Mouse (Mus musculus) gastrocnemius, postnatal 36 days (tissue): ENCODE data around the gene Cdiptos. TPM values are rescaled to one million over a fixed set of nuclear protein-coding genes. Genes with fewer than 3 reads are reported as not detected.
A peak's percentile ranks its signal among the peaks of the same experiment; 100 is the strongest.

Source experiments
- DNase-seq, 2 experiments: peaks; one replicate each; pipeline ENCODE4 v3.0.0; 2022
- intact Hi-C: fragments of 180-260 bp; cut with DNase I; formaldehyde crosslinking; loops from one replicate; pipeline ENCODE4 v1.15.1; 2025
- total RNA-seq, 2 experiments: library from RNA; stranded (reverse); gene quantifications; 2 replicates each; pipeline ENCODE4 v1.2.3; 2021

The Cdiptos gene
- total RNA-seq, 2 experiments from 2014 or later: 0.43 to 0.44 TPM

DNA sequence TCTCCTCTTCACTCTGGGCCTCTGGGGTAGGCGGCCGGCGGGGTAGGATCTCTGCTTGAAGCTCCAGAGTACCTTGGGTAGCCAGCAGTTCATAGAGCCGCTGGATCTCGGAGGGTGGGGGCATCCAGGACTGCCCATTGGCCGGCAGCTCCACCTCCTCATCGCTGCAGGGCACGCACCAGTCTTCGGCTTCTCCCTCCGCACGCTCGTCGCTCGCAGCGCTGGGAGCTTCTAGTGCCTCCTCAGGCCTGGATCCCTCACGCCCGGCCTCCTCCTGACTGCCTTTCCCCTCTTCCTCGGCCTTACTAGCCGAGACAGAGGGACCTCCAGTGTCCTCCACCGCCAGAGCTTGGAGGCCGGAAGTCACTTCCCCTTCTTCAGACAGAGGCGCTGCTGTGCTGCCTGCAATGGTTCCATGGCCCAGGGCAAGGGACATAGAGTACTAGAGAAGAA, 40.6 kb upstream of the Cdiptos start:
- intact Hi-C loops: loop anchor here (5.0 to 10.0 kb wide), 3 partner anchors 39 to 259 kb away; partner anchors contain the start of genes Cdipt, Cdiptos and Mapk3
- DNase-seq: no peak

DNA sequence TGATC, 40.4 kb upstream of the Cdiptos start, which contains the start of gene Pagr1b:
Gene Pagr1b, minus strand, starts transcription at position 4 of the 5 bp plus-strand sequence.
- intact Hi-C loops: loop anchor here (5.0 to 10.0 kb wide), 3 partner anchors 39 to 259 kb away; partner anchors contain the start of genes Cdipt, Cdiptos and Mapk3
- no peak for DNase-seq

DNA sequence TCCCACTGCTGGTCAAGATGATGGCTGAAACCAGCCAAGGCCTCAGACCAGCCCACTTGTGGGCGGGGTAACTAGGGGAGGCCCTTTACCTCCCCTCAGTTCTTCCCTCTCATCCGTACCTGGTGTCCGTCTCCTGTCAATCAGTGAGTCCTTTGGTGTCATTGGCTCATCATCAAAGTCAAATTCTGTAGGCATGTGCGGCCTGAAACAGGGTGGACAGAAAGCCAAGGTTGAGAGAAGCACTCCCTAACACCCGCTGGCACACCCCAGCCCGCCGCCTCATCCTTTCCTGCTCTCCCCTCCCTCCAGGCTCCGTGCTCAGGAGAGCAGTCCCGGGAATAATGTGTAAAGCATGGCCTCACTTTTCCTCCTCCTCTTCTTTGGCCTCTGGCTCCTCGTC, 40.2 kb upstream of the Cdiptos start:
- no peak for DNase-seq
- intact Hi-C loops: loop anchor here (5.0 to 10.0 kb wide), 3 partner anchors 39 to 259 kb away; partner anchors contain the start of genes Cdipt, Cdiptos and Mapk3

DNA sequence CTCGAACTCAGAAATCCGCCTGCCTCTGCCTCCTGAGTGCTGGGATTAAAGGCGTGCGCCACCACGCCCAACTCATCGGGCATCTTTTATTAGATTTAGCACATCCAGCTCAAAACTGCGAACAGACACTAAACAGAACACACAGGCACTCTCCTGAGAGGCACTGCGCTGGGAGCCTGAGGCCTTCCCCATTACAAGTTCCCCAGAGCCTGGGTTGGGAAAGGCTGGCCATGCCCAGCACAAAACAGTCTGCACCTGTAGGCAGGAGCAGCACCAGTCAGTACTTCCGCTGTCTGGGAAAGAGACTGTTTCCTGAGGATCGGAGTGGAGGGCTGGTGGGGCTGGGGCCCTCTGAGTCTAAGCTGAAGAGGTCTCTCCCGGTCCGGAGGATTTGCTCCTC, 39.1 kb upstream of the Cdiptos start:
- no peak for DNase-seq
- intact Hi-C loops: loop anchor here (5.0 to 10.0 kb wide), 3 partner anchors 38 to 258 kb away; partner anchors contain the start of genes Cdipt, Cdiptos and Mapk3

DNA sequence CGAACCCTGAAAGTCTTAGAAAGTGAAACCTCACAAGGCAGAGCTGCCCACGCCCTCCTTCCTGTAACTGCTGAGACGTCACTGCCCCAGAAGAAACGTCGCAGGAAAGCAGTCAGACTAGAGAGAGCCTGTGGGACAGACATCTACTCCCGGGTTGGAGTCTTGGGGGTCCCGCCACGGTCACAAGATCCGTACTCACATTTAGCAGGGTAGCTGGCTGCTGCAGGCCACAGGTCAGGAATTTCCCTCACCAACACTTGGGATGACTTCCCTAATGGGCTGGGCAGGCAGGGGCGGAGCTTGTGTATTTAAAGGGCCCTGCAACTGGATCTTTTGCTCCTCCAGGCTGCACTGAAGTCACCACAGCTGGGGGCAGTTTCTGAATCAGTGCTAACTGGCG, 38.4 kb upstream of the Cdiptos start, which contains the start of gene Mvp:
Gene Mvp, minus strand, starts transcription at position 302 of the 400 bp plus-strand sequence.
- intact Hi-C loops: loop anchor here (10.0 kb wide), 1 partner anchor 90 kb away; no protein-coding TSS in a partner anchor
- DNase-seq: peak; percentile 62 to 70

DNA sequence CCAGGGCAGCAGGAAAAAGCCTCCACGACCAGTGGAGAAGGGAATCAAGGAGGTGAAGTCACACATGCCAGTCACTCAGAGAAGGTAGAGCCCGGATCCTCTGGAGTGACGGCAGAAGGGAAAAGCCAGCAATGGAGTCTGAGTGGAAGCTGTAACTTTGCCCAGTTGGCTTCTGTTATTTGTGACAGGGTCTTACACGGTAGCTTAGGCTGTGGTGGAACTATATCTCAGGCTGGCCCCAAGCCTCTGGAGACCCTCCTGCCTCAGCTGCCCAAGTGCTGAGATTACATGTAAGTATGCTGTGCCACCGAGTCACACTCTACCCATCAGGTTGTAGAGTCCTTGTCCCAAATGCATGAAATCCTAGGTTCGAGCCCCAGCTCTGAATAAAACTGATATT, 37.5 kb upstream of the Cdiptos start:
- DNase-seq: no peak
- intact Hi-C loops: loop anchor here (10.0 kb wide), 1 partner anchor 91 kb away; no protein-coding TSS in a partner anchor

DNA sequence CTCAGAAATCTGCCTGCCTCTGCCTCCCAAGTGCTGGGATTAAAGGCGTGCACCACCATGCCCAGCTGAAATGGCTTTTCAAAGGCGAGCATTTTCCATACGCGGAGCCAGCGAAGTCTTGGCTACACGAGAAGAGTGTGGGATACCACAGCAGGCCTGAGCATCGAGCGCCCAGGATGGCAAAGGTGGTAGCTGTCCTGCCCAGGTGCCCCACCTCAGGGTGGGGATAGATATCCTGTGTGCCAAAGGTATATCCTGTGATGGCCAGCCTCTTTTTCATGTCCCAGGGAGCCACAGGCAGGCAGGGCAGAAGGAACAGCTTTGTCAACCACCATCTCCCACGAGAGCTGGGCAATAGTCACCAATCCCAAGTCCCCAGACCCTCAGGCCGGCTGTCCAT, 36.9 kb upstream of the Cdiptos start:
- no peak for DNase-seq
- intact Hi-C loops: loop anchor here (10.0 kb wide), 1 partner anchor 92 kb away; no protein-coding TSS in a partner anchor

DNA sequence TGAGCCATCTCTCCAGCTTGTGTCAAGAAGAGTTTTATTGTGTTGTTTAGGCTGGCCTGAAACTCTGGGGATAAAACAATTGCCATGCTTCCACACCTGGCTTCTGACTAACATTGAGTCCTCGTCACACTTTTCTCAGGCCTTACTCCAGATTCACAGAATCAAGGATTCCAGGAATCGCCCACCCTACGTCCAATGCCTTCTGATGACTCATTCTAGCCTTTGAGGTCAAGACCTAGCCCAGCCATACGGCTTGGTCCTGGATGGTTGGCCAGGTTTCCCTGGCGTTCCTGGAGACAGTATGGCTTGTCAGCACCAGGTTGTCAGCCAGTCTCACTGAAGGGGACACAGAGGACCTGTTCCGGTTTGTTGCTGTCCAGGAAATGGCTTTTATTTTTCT, 36.5 kb upstream of the Cdiptos start:
- no peak for DNase-seq
- intact Hi-C loops: loop anchor here (10.0 kb wide), 1 partner anchor 92 kb away; no protein-coding TSS in a partner anchor

DNA sequence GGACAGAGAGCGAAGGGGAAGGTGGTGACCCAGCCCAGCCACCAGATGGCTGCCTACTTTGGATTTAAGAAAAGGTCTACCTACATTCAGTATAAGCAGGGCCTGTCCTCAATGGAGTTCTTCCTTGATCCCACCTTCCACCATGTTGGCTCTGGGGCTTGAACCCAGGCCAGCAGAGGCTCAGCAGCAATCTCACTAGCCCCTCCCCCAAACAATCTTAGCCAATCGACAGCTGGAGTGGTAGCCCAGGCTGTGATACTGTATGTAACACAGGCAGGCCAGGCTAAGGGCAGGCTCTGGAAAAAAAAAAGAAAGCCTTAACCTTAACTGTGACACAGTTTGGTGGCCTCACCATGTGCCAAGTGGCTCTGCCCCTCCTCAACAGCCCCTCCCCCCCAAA, 35.8 kb upstream of the Cdiptos start:
- intact Hi-C loops: loop anchor here (10.0 kb wide), 1 partner anchor 93 kb away; no protein-coding TSS in a partner anchor
- DNase-seq: no peak

DNA sequence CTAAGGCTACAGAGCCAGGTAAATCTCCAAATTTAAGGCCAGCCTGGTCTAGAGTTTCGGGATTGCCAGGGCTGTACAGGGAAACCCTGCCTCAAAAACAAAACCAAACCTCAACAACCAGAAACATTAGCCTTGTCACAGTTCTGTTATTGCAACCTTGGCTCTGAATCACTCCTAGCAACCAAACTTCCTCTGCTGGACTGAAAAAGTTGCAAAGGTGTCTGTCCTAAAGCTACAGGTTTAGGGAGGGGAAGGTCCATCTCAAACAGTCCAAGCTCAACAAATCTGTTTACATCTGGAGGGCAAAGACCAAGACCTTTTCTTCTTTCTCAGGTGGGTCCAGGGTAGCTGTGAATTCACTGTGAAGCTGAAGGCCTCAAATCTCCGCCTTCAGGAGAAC, 35.2 kb upstream of the Cdiptos start:
- no peak for DNase-seq
- intact Hi-C loops: loop anchor here (10.0 kb wide), 1 partner anchor 94 kb away; no protein-coding TSS in a partner anchor

DNA sequence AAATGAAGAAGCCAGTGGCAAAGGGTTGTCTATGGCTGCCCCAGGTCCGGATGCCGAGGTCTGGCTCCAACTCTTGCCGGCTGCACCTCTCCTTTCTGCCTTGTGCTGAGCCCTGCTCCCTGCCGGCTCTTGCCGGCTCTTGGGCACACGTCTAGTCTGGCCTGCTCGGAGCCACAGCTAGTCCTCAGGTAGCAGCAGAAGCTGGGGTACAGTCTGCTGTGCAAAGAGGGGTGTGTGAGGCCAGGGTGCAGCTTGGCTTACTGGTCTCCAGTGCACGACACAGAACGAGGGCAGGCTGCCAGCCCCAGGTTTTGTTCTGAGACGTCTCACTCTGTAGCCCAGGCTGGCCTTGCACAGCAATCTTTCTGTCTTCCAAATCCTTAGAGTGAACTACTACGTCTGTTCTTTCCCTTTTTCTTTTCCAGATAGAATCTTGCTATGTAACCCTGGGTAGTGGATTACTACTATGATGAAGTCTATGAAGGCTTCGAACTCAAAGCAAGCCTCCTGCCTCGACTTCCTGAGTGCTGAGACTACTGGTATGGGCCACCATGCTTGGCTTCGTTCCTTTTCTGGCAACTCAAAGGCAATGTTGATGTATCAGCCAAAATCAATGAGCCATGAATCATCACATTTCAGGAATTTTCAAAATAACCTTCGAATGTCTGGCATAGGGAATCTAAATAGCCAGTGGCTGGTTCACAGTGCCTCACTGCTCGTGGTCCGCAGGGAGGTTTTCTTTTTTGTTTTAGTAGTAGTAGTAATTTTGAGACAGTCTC, 33.6 kb upstream of the Cdiptos start:
- no peak for DNase-seq
- intact Hi-C loops: loop anchor here (10.0 kb wide), 1 partner anchor 95 kb away; no protein-coding TSS in a partner anchor

DNA sequence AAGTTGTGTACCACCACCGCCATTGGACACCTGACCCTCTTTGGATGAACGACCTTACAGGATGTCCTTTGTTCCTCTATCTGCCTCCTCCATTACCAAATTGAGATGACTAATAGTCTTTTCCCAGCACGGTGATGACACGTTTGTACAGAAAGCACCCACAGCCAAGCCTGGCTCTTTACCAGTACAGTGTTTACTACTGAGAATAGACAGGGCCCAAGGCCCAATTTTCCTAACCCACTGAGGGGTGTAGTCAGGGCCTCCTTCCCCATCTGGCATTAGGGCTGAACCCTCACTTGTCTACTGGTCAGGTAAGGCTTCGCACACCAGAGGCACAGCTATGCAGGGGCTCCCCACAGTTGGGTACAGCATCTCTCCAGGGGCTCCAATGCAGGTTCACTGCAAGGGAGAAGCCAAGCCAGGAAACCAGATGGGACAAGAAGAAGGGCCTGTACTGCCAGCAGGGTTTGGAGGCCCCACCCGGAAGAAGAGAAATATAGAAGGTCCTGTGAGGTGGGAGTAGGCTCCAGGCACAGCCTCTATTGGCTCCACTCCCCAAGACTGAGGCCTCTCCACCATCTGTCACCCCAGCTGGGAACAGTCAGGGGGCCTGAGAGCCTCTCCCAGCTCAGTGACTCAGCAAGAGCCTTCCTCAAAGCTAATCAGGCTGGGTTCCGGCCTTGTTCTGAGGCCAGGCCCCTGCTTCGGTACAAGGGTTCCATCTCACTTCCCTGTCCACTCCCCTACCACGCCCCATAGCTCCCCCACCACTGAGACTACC, 32.5 kb upstream of the Cdiptos start:
- DNase-seq: peak; percentile 48 to 58
- intact Hi-C loops: no loop called here

DNA sequence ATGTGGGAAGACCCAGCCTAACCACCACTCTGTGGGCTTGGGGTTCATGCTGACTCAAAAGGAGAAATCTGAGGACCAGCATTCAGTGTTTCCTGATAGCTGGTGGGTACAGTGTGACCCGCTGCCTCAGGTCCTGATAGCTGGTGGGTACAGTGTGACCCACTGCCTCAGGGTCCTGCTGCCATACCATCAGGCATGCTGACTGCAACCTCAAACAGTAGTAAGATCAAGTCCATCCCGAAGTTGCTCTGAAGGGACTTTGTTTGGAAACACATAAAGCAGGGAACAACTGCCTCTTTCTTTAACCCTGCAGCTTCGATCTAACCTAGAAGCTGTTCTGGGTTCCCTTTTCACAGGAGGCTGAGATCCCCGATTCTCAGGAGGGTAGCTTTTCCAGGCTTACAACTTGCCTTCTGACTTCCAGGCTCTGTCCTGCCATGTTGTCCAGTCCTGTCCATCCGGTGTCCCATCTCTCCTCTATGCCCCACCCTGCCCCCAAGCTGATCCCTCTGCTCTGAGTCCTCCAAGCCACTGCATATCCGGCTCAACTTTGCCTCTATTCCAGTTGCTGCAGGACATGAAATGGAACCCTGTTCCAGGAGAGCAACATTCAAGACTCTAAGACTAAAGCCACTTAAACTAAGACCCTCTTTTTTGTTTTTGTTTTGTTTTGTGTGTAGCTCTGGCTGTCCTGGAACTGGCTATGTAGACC, 31.6 kb upstream of the Cdiptos start:
- intact Hi-C loops: no loop called here
- no peak for DNase-seq

DNA sequence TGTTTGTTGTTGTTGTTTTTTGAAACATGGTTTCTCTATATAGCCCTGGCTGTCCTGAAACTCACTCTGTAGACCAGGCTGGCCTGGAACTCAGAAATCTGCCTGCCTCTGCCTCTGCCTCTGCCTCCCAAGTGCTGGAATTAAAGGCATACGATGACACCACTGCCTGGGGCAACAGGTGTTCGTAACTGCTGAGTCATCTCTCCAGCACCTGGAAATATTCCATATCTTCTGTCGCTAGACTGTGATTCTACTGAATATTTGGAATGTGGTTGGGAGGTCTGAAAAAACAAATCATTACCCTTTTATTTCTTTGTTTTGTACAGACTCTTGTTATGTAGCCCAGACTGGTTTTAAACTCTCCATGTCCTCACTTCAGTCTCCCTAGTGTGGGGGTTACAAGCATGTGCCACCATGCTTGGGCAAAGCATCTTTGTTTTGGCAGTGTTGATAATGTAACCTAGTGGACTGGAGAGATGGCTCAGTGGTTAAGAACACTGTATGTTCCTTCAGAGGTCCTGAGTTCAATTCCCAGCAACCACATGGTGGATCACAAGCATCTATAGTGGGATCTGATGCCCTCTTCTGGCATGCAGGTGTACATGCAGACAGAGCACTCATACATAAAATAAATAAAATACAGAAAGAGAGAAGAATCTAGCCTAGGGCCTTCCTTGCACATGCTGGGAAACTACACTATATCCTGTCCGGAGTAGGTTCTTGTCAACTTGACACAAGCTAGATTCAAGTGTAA, 28.4 kb upstream of the Cdiptos start:
- intact Hi-C loops: no loop called here
- no peak for DNase-seq

DNA sequence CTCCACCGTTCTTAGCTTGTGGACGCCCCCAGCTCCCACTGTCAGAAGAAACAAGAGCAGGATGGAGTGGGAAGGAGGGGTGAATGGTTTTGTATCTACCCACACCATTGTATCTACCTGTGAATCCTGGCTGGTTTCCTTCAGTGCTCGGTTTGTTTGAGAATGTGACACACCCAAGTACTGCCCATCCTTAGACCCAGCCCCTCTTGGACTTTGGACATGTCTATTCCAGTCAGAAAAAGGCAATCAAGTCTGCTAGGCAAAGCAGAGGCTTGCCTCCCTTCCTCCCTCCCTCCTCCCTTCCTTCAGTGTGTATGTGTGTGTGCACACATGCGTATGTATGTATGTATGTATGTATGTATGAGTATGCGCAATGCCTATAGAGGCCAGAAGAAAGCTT, 27.7 kb upstream of the Cdiptos start:
- no peak for DNase-seq
- intact Hi-C loops: no loop called here

DNA sequence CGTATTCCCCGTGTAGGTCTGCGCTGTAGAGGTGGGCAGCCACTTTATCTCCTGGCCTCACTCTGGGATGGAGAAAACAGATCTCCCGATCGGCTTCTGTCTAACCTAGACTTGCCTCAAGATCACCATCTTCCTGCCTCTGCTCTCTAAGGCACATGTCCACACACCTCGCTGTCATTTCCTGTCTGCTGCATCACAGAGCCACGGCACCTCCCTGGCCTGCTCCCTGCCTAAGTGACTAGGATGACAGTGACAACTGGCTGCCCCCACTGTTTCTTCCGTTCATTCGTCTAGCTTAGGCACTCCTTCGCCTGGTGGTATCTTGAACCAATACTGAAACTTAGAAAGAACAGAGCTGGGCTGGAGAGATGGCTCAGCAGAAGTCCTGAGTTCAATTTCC, 23.7 kb upstream of the Cdiptos start:
- intact Hi-C loops: no loop called here

DNA sequence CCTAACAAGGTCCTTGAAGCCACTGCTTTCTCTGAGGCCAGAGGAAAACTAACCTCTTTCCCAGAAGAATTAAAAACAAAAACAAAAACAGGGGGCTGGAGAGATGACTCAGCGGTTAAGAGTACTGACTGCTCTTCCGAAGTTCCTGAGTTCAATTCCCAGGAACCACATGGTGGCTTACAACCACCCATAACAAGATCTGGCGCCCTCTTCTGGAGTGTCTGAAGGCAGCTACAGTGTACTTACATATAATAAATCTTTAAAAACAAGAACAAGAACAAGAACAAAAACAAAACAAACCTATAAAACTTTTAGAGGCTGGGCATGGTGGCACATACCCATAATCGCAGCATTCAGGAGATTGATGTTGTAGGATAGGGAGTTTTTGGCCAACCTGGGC, 20.6 kb upstream of the Cdiptos start:
- intact Hi-C loops: no loop called here

More for the DNA sequence above, 23.7 kb upstream of the Cdiptos start:
- DNase-seq: no peak

DNA sequence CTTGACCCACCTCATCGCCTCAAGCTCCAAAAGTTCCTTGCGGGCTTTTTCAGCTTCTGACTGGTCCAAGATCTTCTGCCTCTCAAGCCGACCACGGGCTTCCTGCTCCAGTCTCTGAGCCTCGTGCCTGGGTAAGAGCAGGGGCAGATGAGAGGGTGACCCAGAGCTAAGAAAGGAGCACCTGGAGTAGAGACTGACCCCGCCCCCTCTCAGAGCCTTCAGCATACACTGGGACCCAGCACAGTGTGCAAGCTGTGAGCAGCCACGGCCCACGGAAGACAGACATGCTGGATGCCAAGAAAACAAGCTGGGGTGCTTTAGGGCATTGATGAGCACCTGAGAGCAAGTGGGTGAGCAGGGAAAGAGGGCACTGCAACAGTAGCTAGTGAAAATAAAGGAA, 12.9 kb upstream of the Cdiptos start:
- intact Hi-C loops: loop anchor here (5.0 kb wide), 1 partner anchor 33 kb away; the partner anchor contains the start of genes Gm42742 and Prrt2

More for the DNA sequence above, 20.6 kb upstream of the Cdiptos start:
- no peak for DNase-seq

DNA sequence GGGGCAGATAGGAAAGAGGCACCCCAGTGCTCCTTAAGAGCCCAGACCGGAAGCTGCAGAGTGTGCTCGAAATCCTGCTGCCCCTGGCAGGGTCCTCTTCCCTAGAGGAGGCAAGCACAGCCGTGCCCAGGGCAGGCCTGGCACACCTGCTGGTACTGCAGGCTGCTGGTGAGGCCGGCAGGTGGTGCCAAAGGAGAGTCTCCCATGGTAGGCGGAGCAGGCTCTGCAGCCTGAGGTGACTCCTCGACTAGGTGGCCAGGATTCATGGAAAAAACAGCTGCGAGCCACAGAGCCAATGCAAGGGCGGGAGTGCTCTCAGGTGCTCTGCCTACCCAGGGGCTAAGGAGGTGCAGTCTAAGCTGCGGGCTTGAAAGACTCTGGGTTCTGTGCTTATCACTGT, 10.4 kb upstream of the Cdiptos start:
- DNase-seq: peak in 1 of 2 experiments; percentile 31
- intact Hi-C loops: loop anchor here (2.0 to 5.0 kb wide), 2 partner anchors 36 to 124 kb away; partner anchors contain the start of genes Gm42742 and Prrt2

More for the DNA sequence above, 12.9 kb upstream of the Cdiptos start:
- DNase-seq: no peak
